Mouse (Mus musculus) CH12.LX (cell line): ENCODE data around the gene Gm37240. TPM values are rescaled to one million over a fixed set of nuclear protein-coding genes. Genes with fewer than 3 reads are reported as not detected.
A peak's percentile ranks its signal among the peaks of the same experiment; 100 is the strongest.

Source experiments
- DNase-seq: peaks from one replicate; pipeline ENCODE4 v3.0.0-alpha.2; 2013; ENCODE audit errors: extremely low read depth
- H3K27ac ChIP-seq: 2 replicates; pipeline ENCODE4 v1.5.1; 2012; ENCODE audit warnings: low read depth, mild to moderate bottlenecking, control low read depth, moderate library complexity; ENCODE audit not compliant: insufficient read depth
- H3K27me3 ChIP-seq: replicated peaks from 2 replicates; pipeline ENCODE3; 2012; ENCODE audit warnings: inconsistent platforms
- H3K36me3 ChIP-seq, 2 experiments: replicated peaks in 1 of 2; 2 replicates each; pipeline versions ENCODE3 to v1.6.1; 2012; ENCODE audit warnings: inconsistent platforms in 1 of 2, low read length in 1 of 2, mild to moderate bottlenecking in 1 of 2, mixed read lengths in 1 of 2, moderate library complexity in 1 of 2; ENCODE audit not compliant: control insufficient read depth in 1 of 2, insufficient read depth in 1 of 2
- H3K4me1 ChIP-seq, 2 experiments: 2 replicates each; pipeline ENCODE4 v1.6.1; 2012; ENCODE audit warnings: inconsistent platforms in 1 of 2, moderate library complexity in 1 of 2; ENCODE audit not compliant: insufficient read depth in 2 of 2, control insufficient read depth in 1 of 2
- H3K4me2 ChIP-seq: 2 replicates; pipeline ENCODE4 v1.6.1; 2012; ENCODE audit warnings: low read depth, mild to moderate bottlenecking, control low read depth; ENCODE audit not compliant: poor library complexity, insufficient read depth, severe bottlenecking
- H3K4me3 ChIP-seq, 3 experiments: fragments of 150-350 bp in 1 of 3; sonication (generic) in 1 of 3; replicated peaks in 1 of 3; 2 replicates each; pipeline versions ENCODE3 to v1.5.1; 2011 to 2012; ENCODE audit warnings: low read depth in 2 of 3, low read length in 2 of 3, mild to moderate bottlenecking in 2 of 3, moderate library complexity in 2 of 3, control low read depth in 1 of 3, improper control_type of control experiment in 1 of 3, inconsistent platforms in 1 of 3, mixed read lengths in 1 of 3; ENCODE audit not compliant: poor library complexity in 1 of 3
- H3K79me2 ChIP-seq: replicated peaks from 2 replicates; pipeline ENCODE4 v1.6.1; 2012; ENCODE audit warnings: mild to moderate bottlenecking, moderate library complexity; ENCODE audit not compliant: control insufficient read depth, poor library complexity, insufficient read depth, severe bottlenecking; ENCODE audit errors: extremely low read depth
- H3K9ac ChIP-seq: 2 replicates; pipeline ENCODE4 v1.6.1; 2012; ENCODE audit warnings: low read depth, mild to moderate bottlenecking, control low read depth, moderate library complexity; ENCODE audit not compliant: insufficient read depth
- H3K9me3 ChIP-seq: replicated peaks from 2 replicates; pipeline ENCODE3; 2012; ENCODE audit warnings: low read length, inconsistent platforms, mixed read lengths
- BHLHE40 ChIP-seq: IDR thresholded peaks from 2 replicates; pipeline ENCODE4 v1.6.1; 2011; ENCODE audit warnings: mild to moderate bottlenecking, low read depth, low read length, improper control_type of control experiment
- CHD1 ChIP-seq: IDR thresholded peaks from 2 replicates; pipeline ENCODE4 v1.6.1; 2012; ENCODE audit warnings: low read depth, low read length, improper control_type of control experiment, inconsistent platforms
- CHD2 ChIP-seq: IDR thresholded peaks from 2 replicates; pipeline ENCODE4 v1.6.1; 2011; ENCODE audit warnings: low read length, improper control_type of control experiment
- E2F4 ChIP-seq: IDR thresholded peaks from 2 replicates; pipeline ENCODE4 v1.6.1; 2011; ENCODE audit warnings: low read depth, low read length, improper control_type of control experiment; ENCODE audit not compliant: insufficient replicate concordance
- ELF1 ChIP-seq: IDR thresholded peaks from 2 replicates; pipeline ENCODE4 v1.6.1; 2014; ENCODE audit warnings: low read depth, mild to moderate bottlenecking, inconsistent platforms, low read length, improper control_type of control experiment
- EP300 ChIP-seq: IDR thresholded peaks from 2 replicates; pipeline ENCODE4 v1.6.1; 2011; ENCODE audit warnings: low read length, improper control_type of control experiment
- ETS1 ChIP-seq: conservative IDR thresholded peaks from 2 replicates; pipeline ENCODE4 v1.6.1; 2012; ENCODE audit warnings: low read depth, mild to moderate bottlenecking, inconsistent platforms, low read length, improper control_type of control experiment, moderate library complexity
- GABPA ChIP-seq: IDR thresholded peaks from 2 replicates; pipeline ENCODE4 v1.6.1; 2012; ENCODE audit warnings: low read depth, low read length, improper control_type of control experiment, inconsistent platforms; ENCODE audit not compliant: insufficient replicate concordance
- IRF4 ChIP-seq: IDR thresholded peaks from 2 replicates; pipeline ENCODE4 v1.6.1; 2014; ENCODE audit warnings: low read depth, mild to moderate bottlenecking, inconsistent platforms, low read length, improper control_type of control experiment
- JUND ChIP-seq: conservative IDR thresholded peaks from 2 replicates; pipeline ENCODE4 v1.6.1; 2011; ENCODE audit warnings: low read depth, low read length, improper control_type of control experiment
- MAFK ChIP-seq: IDR thresholded peaks from 2 replicates; pipeline ENCODE4 v1.6.1; 2011; ENCODE audit warnings: low read length, improper control_type of control experiment; ENCODE audit not compliant: insufficient replicate concordance
- MAX ChIP-seq: IDR thresholded peaks from 2 replicates; pipeline ENCODE4 v1.6.1; 2011; ENCODE audit warnings: low read length, improper control_type of control experiment
- MEF2A ChIP-seq: IDR thresholded peaks from 2 replicates; pipeline ENCODE4 v1.6.1; 2014; ENCODE audit warnings: low read depth, mild to moderate bottlenecking, inconsistent platforms, low read length, improper control_type of control experiment, borderline replicate concordance
- MXI1 ChIP-seq: IDR thresholded peaks from 2 replicates; pipeline ENCODE4 v1.6.1; 2011; ENCODE audit warnings: mild to moderate bottlenecking, low read depth, low read length, improper control_type of control experiment
- MYC ChIP-seq: IDR thresholded peaks from 2 replicates; pipeline ENCODE4 v1.6.1; 2011; ENCODE audit warnings: low read depth, mild to moderate bottlenecking, improper control_type of control experiment, low read length
- NELFE ChIP-seq: IDR thresholded peaks from 2 replicates; pipeline ENCODE4 v1.6.1; 2011; ENCODE audit warnings: low read depth, low read length, improper control_type of control experiment
- NRF1 ChIP-seq: IDR thresholded peaks from 2 replicates; pipeline ENCODE4 v1.6.1; 2014; ENCODE audit warnings: low read depth, mild to moderate bottlenecking, inconsistent platforms, low read length, improper control_type of control experiment, moderate library complexity
- PAX5 ChIP-seq: IDR thresholded peaks from 2 replicates; pipeline ENCODE4 v1.6.1; 2012; ENCODE audit warnings: low read length, inconsistent platforms, mixed read lengths
- POLR2A ChIP-seq: IDR thresholded peaks from 2 replicates; pipeline ENCODE4 v1.6.1; 2011; ENCODE audit warnings: low read depth, mild to moderate bottlenecking, improper control_type of control experiment, low read length
- POLR2AphosphoS2 ChIP-seq: IDR thresholded peaks from 2 replicates; pipeline ENCODE4 v1.6.1; 2011; ENCODE audit warnings: low read depth, low read length, improper control_type of control experiment
- RAD21 ChIP-seq: IDR thresholded peaks from 2 replicates; pipeline ENCODE4 v1.6.1; 2011; ENCODE audit warnings: low read depth, mild to moderate bottlenecking, low read length, improper control_type of control experiment, moderate library complexity
- RCOR1 ChIP-seq: conservative IDR thresholded peaks from 2 replicates; pipeline ENCODE4 v1.6.1; 2012; ENCODE audit warnings: low read depth, mild to moderate bottlenecking, inconsistent platforms, low read length, improper control_type of control experiment
- TBP ChIP-seq: conservative IDR thresholded peaks from 2 replicates; pipeline ENCODE4 v1.6.1; 2011; ENCODE audit warnings: low read depth, low read length, improper control_type of control experiment
- TCF12 ChIP-seq: IDR thresholded peaks from 2 replicates; pipeline ENCODE4 v1.6.1; 2014; ENCODE audit warnings: low read depth, mild to moderate bottlenecking, inconsistent platforms, low read length, improper control_type of control experiment
- USF1 ChIP-seq: IDR thresholded peaks from 2 replicates; pipeline ENCODE4 v1.6.1; 2014; ENCODE audit warnings: low read depth, mild to moderate bottlenecking, inconsistent platforms, low read length, improper control_type of control experiment
- ZC3H11A ChIP-seq: IDR thresholded peaks from 2 replicates; pipeline ENCODE4 v1.6.1; 2012; ENCODE audit warnings: low read depth, mild to moderate bottlenecking, inconsistent platforms, low read length, improper control_type of control experiment
- ZKSCAN1 ChIP-seq: IDR thresholded peaks from 2 replicates; pipeline ENCODE4 v1.6.1; 2012; ENCODE audit warnings: low read depth, inconsistent platforms, low read length, improper control_type of control experiment, borderline replicate concordance
- ZNF384 ChIP-seq: IDR thresholded peaks from 2 replicates; pipeline ENCODE4 v1.6.1; 2012; ENCODE audit warnings: low read depth, low read length, improper control_type of control experiment, inconsistent platforms
- dilution Hi-C: fragments of 300-500 bp; cut with MboI; formaldehyde crosslinking; loops from 2 replicates; pipeline ENCODE4 v1.14.3; 2020; ENCODE audit warnings: low sequenced_read_pairs; ENCODE audit not compliant: extremely low pct_unique_long_range_greater_than_20kb, extremely low pct_ligation_motif_present
- in situ Hi-C: fragments of 300-500 bp; cut with MboI; formaldehyde crosslinking; loops from 3 replicates; pipeline ENCODE4 v1.14.3; 2019; ENCODE audit warnings: low sequenced_read_pairs, low pct_ligation_motif_present, low pct_unique_long_range_greater_than_20kb, mixed read lengths
- polyA plus RNA-seq: library from polyadenylated mRNA; unstranded; fragments of >175 nt; gene quantifications from 2 replicates; pipeline ENCODE4 v1.2.1, GENCODE M21; 2012; ENCODE audit warnings: low read depth; ENCODE audit not compliant: insufficient read length
- total RNA-seq, 2 experiments: library from RNA; depleted of rRNA; stranded (reverse); fragments of 300-350 nt in 1 of 2; fragments of >200 nt in 1 of 2; gene quantifications; 2 replicates each; pipeline ENCODE4 v1.2.3; 2012 to 2014

The Gm37240 gene
- total and polyA plus RNA-seq, 3 experiments, result 0.08 to 0.19 (median 0.14) TPM

DNA sequence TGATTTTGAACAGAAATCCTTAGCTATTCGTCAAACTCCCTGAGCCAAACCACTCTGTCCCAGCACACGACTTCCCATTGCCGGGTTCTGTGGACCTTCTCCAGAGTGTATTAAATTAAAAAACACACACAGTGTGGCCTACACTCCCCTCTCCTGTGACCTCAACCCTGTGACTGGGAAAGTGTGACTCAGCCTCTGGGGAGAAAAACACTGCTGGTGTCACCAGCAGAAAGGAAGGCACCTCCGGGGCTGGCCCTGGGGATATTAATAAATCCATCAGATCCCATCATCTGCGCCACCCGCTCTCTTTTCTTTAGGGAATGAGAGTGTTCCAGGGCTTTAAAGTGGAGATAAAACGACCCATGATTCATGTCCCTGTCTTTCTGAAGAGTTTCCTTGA is 823.2 kb downstream of the Gm37240 start (continued):
- TF ChIP-seq ELF1 (no peak), JUND (peak; percentile 83), PAX5 (no peak), E2F4 (no peak), RAD21 (no peak), MAFK (no peak), MEF2A (no peak; the same call in 1 of the 2 replicates), TBP (no peak)
- TF ChIP-seq, all 38 proteins: peak for 7

DNA sequence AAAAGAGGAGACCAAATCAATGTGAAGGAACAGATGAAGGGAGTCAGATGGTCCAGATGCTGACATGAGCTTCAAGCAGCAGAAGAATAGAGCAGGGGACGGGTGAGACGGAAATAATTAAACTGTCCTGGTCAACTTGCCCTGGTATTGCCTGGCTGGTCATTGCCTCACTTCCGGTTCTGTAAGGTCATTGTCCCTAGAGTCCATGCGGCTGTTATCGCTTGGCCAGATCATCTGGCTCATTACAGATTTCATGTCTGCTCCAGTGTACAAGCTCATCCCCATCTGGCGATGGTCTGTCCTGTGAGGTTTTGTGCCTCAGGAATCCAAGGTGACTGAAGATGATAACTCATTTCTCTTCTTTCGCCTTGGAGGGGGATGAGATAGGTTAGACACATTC is 827.2 kb downstream of the Gm37240 start:
- DNase-seq, result no peak
- no peak overlapping the region for H3K27ac ChIP-seq
- H3K4me1 ChIP-seq, result peaks cover 15 to 49% of the 10 kb centered on the region in 2 experiments
- TF ChIP-seq JUND (no peak), TCF12 (no peak), GABPA (no peak), POLR2A (no peak), NELFE (no peak)
- TF ChIP-seq, all 38 proteins: peak for 0
- no peaks in the 10 kb centered on the region for H3K79me2 ChIP-seq
- H3K9me3 ChIP-seq, result no peaks in the 10 kb centered on the region
- H3K4me3 ChIP-seq, result no peak overlapping the region
- no peak overlapping the region for H3K4me2 ChIP-seq
- no peaks in the 10 kb centered on the region for H3K36me3 ChIP-seq
- dilution Hi-C loops, result no loop called here
- H3K27me3 ChIP-seq, result no peaks in the 10 kb centered on the region
- H3K9ac ChIP-seq, result no peak overlapping the region
- in situ Hi-C loops, result no loop called here

DNA sequence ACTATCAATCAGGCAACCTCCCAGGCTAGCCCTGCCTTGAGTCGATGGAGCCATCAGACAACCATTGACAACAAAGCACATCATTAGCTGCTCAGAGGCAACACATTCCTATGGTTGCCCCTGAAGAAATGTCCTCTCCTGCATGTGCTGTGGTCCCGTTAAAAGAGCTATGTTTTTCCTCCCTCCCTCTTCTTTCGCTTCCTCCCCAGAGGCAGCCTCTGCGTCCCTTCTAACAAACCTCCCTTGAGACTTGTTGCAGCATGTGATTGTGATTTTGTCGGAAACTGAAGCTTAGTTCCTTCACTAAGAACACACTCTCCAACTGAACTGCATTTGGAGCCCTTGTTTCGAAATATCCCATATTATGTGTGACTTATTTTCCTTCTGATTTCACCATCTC is 830.1 kb downstream of the Gm37240 start:
- no peaks in the 10 kb centered on the region for H3K36me3 ChIP-seq
- in situ Hi-C loops, result no loop called here
- H3K27ac ChIP-seq, result no peak overlapping the region
- H3K79me2 ChIP-seq, result no peaks in the 10 kb centered on the region
- TF ChIP-seq PAX5 (no peak), CHD2 (no peak), CHD1 (no peak), POLR2A (no peak), ZKSCAN1 (no peak), IRF4 (peak; percentile 52), RCOR1 (no peak), MAX (peak; percentile 33; the same call in 1 of the 2 replicates), ZNF384 (no peak), ZC3H11A (no peak), NELFE (no peak), TBP (no peak), BHLHE40 (peak; percentile 63), NRF1 (no peak), RAD21 (no peak), MYC (0 out of 2 replicates have a peak, but pooled peaks have one; percentile 54), POLR2AphosphoS2 (no peak), JUND (no peak), MXI1 (no peak), USF1 (0 out of 2 replicates have a peak, but pooled peaks have one; percentile 4), ETS1 (no peak), TCF12 (no peak), EP300 (peak; percentile 64)
- H3K4me2 ChIP-seq, result peak overlapping the region; percentile 19; the same call in 1 of the 2 replicates
- no peaks in the 10 kb centered on the region for H3K9me3 ChIP-seq
- H3K9ac ChIP-seq, result no peak overlapping the region
- no peaks in the 10 kb centered on the region for H3K27me3 ChIP-seq
- dilution Hi-C loops, result no loop called here
- peaks cover 15 to 29% of the 10 kb centered on the region in 2 experiments for H3K4me1 ChIP-seq
- H3K4me3 ChIP-seq, result no peak overlapping the region
- DNase-seq, result peak; percentile 48
